Mouse (Mus musculus): ENCODE measurements around the gene Rpl36al. TPM values are rescaled to one million over a fixed set of nuclear protein-coding genes. Genes with fewer than 3 reads are reported as not detected.
"Not testable (repeated sequence)": the region's sequence is repeated elsewhere in the genome, so short reads cannot be mapped to it uniquely, and the experiment has no call there.

Gene Rpl36al
- polyA plus RNA-seq, 1 experiment: 338 TPM

DNA sequence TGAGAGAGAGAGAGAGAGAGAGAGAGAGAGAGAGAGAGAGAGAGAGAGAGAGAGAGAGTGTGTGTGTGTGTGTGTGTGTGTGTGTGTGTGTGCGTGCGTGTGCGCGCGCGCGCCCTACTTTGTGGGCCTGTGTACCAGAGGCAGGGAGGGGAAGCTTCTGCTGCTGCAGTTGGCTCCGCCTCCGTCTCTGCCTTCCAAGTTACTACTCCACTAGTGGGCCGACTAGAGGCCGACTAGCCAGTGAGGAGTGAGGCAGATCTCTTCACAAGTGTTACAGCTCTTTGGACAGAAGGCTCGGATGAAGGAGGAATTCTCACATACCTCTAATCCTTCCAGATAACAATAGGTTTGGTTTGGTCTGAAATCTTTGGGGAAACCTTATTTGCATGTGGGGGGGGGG lies 4.5 kb downstream of the Rpl36al start:
- Histone ChIP-seq H3K27ac (replicated peaks; ENCODE audit: low read depth, low read length) (no peak overlapping the region), H3K4me3 (ENCODE audit: insufficient read depth, low read depth, low read length) (no peak overlapping the region), H3K4me1 (ENCODE audit: control insufficient read depth, insufficient read depth, insufficient read length, low read length) (peaks cover 3% of the 10 kb centered on the region; the same call in 1 of the 2 replicates)

- no peak overlapping the region for H3K4me3 ChIP-seq (ENCODE audit: insufficient read depth, low read depth, low read length)
- H3K4me1 ChIP-seq (ENCODE audit: control insufficient read depth, insufficient read depth, insufficient read length, low read length): no peaks in the 10 kb centered on the region
- no peak overlapping the region for H3K27ac ChIP-seq (replicated peaks; ENCODE audit: low read depth, low read length)
These were observed 6.4 kb downstream of the Rpl36al start for GRCm38 (mm10) chr12:69177526-69177925.

DNA sequence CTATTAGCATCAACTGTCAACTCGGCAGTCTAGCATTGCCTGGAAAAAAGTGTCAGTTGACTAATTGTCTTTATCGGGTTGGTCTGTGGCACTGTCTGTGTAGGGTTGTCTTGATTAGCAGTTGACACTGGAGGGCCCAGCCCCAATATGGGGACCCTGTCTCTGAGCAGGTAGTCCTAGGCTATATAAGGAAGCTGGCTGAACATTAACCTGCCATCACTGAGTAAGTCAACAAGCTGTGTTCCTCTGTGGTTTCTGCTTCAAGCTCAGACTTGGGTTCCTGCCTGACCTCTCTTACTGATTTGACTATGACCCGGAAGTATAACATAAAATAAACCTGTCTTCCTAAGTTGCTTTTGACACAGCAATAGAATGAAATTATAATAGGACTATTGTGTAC lies 7.9 kb downstream of the Rpl36al start:
- no peaks in the 10 kb centered on the region for H3K4me1 ChIP-seq (ENCODE audit: control insufficient read depth, insufficient read depth, insufficient read length, low read length)
- H3K4me3 ChIP-seq (ENCODE audit: insufficient read depth, low read depth, low read length): no peak overlapping the region
- no peak overlapping the region for H3K27ac ChIP-seq (replicated peaks; ENCODE audit: low read depth, low read length)

DNA sequence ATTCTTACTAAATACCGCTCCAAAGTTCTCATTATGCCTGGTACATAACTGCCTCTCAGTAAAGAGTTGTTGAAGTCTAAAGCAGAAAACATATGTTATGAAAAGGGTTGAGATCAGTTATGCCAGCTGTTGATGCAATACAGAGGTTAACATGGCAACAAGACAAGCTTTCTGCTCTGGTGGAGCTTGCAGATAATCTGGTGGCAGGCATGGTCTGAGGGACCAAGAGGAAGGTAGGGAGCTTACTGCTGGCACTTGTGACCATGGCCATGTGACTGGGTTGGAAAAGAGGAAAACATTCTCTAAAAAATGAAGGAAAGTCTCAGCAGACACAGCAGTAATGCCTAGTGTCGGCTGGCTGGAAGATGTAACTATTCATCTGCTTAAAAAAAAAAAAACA lies 12.6 kb downstream of the Rpl36al start:
- H3K4me1 ChIP-seq (ENCODE audit: control insufficient read depth, insufficient read depth, insufficient read length, low read length): 0 out of 2 replicates have a peak, but pooled peaks cover 3% of the 10 kb centered on the region
- no peak overlapping the region for H3K4me3 ChIP-seq (ENCODE audit: insufficient read depth, low read depth, low read length)
- no peak overlapping the region for H3K27ac ChIP-seq (replicated peaks; ENCODE audit: low read depth, low read length)

DNA sequence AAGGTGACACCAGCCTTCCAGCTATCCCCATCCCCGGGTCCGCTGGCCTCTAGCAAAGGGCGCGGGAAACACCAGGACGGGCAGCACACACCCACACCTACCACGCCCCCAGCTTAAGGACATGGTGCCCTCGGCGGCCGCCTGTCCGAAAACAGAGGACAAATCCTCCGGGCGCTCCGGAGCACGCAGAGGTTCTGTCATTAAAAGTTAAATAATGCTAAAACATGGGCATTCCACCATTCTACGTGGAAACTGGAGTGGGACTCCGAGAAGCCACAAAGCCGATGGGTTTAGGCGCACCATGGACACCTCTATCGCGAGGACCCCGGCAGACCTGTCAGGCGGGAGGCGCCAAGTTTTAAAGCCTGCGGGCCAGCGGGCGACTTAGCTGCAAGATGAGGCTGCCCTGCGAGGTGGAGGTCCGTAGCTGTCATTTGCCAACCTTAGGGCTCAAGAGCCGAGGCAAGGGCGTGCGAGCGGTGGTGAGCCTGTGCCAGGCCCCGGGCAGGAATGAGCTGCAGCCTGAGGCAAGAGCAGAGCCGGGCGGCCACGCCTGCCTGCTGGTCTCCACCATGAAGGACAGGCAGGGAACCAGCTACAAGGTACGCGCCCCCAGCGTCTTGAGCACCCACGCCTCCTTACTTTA lies 15.3 kb downstream of the Rpl36al start, which contains the start of gene Lrr1:
Gene Lrr1, plus strand, starts transcription at position 354 of the 646 bp plus-strand sequence.
- peak within 1 kb of the TSS; percentile 65 for H3K4me3 ChIP-seq (ENCODE audit: insufficient read depth, low read depth, low read length)
- 0 out of 2 replicates have a peak, but pooled peaks cover 3% of the 10 kb centered on the region for H3K4me1 ChIP-seq (ENCODE audit: control insufficient read depth, insufficient read depth, insufficient read length, low read length)
- peak within 1 kb of the TSS; percentile 89 for H3K27ac ChIP-seq (replicated peaks; ENCODE audit: low read depth, low read length)

DNA sequence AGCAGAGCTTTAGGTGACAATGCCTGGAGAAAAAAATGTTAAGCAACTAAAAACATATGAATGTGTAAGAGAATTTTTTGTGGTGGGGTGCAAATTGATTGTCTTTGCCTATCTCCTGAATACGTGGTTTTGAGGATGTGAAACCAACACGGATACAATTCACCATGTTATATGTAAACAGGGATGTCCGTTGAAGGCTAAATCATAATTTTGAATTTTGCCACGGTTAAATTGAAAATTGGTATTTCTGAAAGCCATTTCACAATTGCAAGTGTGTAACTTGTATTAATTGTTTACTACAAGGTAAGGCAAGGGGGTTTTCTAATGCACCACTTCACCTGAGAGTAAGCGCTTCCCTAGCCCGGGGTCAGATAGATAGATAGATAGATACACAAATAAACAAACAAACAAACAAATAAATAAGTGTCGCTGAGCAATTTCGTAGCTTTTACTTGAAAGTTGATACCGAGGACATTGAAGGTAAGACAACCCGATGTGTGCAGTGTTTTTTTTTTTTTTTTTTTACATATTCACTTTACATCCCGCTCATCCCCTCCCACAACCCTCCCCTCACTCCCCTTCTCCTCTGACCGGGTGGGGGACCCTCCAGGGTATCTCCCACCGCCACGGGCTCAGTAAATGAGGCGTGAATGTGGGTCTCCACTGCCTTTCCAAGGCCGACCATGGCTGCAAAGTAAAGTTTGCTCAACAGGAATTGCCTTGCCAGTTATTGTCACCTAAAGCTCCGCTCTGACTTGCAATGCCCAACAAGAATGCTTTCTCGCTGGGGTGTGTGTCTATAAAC lies 16.0 kb downstream of the Rpl36al start:
- Histone ChIP-seq H3K4me3 (ENCODE audit: insufficient read depth, low read depth, low read length) (peak overlapping the region; percentile 65), H3K4me1 (ENCODE audit: control insufficient read depth, insufficient read depth, insufficient read length, low read length) (0 out of 2 replicates have a peak, but pooled peaks cover 3% of the 10 kb centered on the region), H3K27ac (replicated peaks; ENCODE audit: low read depth, low read length) (no peak overlapping the region)

DNA sequence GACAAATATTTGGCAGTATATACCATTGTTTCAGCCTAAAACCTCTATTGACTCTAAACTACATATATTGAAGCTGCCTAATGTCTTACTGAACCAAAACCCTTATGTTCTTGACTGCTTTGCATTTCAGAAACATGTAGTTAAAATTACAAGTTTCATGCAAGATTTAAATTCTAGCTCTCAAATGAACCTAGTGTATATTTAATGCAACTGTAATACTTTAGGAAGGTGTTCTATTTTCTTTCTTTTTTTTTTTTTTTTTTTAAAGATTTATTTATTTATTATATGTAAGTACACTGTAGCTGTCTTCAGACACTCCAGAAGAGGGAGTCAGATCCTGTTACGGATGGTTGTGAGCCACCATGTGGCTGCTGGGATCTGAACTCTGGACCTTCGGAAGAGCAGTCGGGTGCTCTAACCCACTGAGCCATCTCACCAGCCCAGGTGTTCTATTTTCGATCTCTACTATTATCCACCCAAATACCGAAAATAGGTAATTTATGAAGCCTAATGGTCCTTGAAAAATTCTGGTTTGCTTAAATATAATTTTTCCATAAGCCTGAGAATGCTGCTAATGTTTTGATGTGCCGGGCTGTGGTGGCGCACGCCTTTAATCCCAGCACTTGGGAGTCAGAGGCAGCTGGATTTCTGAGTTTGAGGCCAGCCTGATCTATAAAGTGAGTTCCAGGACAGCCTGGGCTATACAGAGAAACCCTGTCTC lies 16.9 kb downstream of the Rpl36al start:
- H3K4me3 ChIP-seq (ENCODE audit: insufficient read depth, low read depth, low read length); H3K4me1 ChIP-seq (ENCODE audit: control insufficient read depth, insufficient read depth, insufficient read length, low read length); H3K27ac ChIP-seq (replicated peaks; ENCODE audit: low read depth, low read length): not testable (repeated sequence)

DNA sequence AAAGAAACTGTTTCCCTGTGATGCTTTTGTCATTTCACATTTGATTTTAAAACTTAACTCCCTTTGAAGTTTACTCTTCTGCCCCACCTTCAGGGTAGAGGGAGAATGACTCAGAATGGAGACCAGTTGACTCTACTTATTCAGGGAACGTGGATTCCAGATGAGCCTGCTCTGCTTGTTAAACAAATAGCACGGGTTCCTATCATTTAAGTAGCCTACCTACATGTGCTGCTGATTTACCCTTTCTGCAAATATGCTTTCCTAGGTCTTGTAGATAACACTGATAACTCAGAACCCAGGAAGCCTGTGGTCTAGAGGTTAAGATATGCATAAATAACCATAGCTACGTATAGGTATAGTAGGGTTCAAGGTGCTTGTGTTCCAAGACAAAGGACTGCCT lies 19.0 kb downstream of the Rpl36al start:
- Histone ChIP-seq H3K4me3 (ENCODE audit: insufficient read depth, low read depth, low read length) (no peak overlapping the region), H3K4me1 (ENCODE audit: control insufficient read depth, insufficient read depth, insufficient read length, low read length) (0 out of 2 replicates have a peak, but pooled peaks cover 3% of the 10 kb centered on the region)

GRCm38 (mm10) chr12:69163586-69163985 lies 20.3 kb downstream of the Rpl36al start:
- H3K4me1 ChIP-seq (ENCODE audit: control insufficient read depth, insufficient read depth, insufficient read length, low read length); H3K4me3 ChIP-seq (ENCODE audit: insufficient read depth, low read depth, low read length); H3K27ac ChIP-seq (replicated peaks; ENCODE audit: low read depth, low read length): not testable (repeated sequence)

More for the DNA sequence above, 19.0 kb downstream of the Rpl36al start:
- no peak overlapping the region for H3K27ac ChIP-seq (replicated peaks; ENCODE audit: low read depth, low read length)

DNA sequence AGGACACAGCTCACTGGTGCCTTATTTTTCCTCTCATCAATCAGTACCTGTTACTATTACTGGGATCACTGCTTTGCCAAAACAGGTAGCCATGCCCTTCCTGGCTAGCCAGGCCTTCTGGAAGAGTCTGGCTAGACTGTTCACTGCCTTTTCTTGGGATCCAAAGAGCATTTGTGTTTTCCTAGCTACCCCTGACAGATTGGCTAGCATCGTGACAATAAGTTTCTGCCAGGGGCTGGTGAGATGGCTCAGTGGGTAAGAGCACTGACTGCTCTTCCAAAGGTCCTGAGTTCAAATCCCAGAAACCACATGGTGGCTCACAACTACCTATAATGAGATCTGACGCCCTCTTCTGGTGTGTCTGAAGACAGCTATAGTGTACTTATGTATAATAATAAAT lies 23.2 kb downstream of the Rpl36al start:
- not testable (repeated sequence) for H3K4me3 ChIP-seq (ENCODE audit: insufficient read depth, low read depth, low read length); H3K4me1 ChIP-seq (ENCODE audit: control insufficient read depth, insufficient read depth, insufficient read length, low read length); H3K27ac ChIP-seq (replicated peaks; ENCODE audit: low read depth, low read length)

DNA sequence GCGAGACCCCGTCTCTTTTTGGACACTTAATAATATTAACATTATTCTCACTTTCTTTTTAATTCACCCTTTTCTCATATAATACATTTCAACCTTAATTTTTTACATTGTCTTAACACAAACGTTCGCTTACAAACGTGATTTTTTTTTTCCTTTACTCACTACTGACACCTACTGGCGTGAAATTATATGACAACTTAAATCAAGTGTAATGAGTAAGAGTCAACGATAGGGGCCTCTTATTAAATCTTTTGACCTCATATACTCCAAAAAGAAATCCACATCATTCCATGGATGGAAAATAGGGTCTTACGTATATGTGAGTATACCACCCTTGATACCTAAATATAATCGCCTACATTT lies 24.3 kb downstream of the Rpl36al start:
- Histone ChIP-seq H3K4me3 (ENCODE audit: insufficient read depth, low read depth, low read length) (no peak overlapping the region), H3K4me1 (ENCODE audit: control insufficient read depth, insufficient read depth, insufficient read length, low read length) (peaks cover 6% of the 10 kb centered on the region; the same call in 1 of the 2 replicates), H3K27ac (replicated peaks; ENCODE audit: low read depth, low read length) (no peak overlapping the region)

DNA sequence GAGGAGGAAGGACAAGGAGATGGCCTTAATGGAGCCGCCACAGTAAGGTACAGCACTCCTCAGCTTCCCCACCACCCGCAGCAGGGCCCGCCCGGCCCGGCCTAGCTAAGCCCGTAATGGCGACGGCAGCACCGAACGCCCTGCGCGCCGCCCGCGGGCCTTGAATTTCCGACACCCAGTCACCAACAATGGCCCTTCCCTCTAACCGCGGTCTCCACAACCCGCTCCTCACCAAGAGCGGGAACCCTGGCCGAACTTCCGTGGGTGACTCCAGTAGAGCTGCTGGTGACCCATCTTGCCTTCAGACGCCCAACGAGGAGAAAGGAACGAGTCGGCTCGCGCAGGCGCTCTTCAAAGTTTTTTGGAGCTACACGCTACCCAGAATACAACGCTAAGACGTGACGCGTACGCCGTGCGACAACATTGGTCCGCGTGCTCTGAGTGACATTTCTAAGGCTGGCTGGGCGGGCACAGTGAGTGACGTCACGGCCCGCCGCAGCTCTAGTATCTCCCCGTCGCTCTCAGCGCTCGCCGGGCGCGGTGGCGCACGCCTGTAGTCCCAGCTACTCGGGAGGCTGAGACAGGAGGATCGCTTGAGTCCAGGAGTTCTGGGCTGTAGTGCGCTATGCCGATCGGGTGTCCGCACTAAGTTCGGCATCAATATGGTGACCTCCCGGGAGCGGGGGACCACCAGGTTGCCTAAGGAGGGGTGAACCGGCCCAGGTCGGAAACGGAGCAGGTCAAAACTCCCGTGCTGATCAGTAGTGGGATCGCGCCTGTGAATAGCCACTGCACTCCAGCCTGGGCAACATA lies 24.9 kb downstream of the Rpl36al start, which contains the start of gene Rps29:
Gene Rps29, minus strand, starts transcription at position 422 of the 813 bp plus-strand sequence.
- H3K4me1 ChIP-seq (ENCODE audit: control insufficient read depth, insufficient read depth, insufficient read length, low read length): not testable (repeated sequence)
- peak within 1 kb of the TSS; percentile 85 for H3K27ac ChIP-seq (replicated peaks; ENCODE audit: low read depth, low read length)
- peak within 1 kb of the TSS; percentile 82 for H3K4me3 ChIP-seq (ENCODE audit: insufficient read depth, low read depth, low read length)

DNA sequence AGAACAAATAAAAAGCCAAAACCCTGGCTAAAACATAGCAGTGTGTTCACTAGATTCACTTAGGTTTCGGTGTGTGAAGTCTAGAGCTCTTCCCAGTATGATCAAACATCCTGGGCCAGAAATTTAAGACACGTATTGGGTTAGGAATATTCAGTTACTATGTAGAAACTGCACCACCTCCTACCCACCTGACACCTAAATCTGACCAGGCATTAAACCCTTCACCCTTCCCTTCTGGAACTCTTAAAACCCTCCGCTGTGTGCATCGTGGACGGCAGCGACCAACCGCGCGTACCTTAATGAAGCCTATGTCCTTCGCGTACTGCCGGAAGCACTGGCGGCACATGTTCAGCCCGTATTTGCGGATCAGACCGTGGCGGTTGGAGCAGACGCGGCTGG lies 25.5 kb downstream of the Rpl36al start:
- Histone ChIP-seq H3K4me1 (ENCODE audit: control insufficient read depth, insufficient read depth, insufficient read length, low read length) (peaks cover 6% of the 10 kb centered on the region; the same call in 1 of the 2 replicates), H3K27ac (replicated peaks; ENCODE audit: low read depth, low read length) (peak overlapping the region; percentile 85), H3K4me3 (ENCODE audit: insufficient read depth, low read depth, low read length) (peak overlapping the region; percentile 82)

DNA sequence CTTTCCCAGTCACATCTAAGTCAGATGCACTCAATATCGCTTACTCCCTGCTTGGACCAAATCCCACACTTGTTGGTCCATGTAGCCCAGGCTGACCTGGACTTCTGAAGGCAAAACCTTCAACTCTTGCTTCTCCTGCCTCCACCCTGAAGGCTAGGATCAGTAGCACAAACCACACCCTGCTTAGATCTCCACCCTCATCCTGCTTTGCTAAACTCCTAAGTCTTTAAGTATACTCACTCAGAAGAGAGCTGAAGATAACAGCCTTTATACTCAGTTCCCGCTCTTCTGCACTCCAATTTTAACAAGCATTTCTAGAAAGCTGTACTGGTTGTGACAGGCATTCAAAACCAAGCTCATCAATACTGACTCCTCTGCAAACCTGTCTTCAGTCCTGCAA lies 26.8 kb downstream of the Rpl36al start:
- no peak overlapping the region for H3K4me3 ChIP-seq (ENCODE audit: insufficient read depth, low read depth, low read length)
- H3K27ac ChIP-seq (replicated peaks; ENCODE audit: low read depth, low read length): no peak overlapping the region
- H3K4me1 ChIP-seq (ENCODE audit: control insufficient read depth, insufficient read depth, insufficient read length, low read length): peaks cover 6% of the 10 kb centered on the region; the same call in 1 of the 2 replicates

Data from brown adipose tissue, adult 24 weeks (tissue).